Mouse (Mus musculus) left cerebral cortex, adult 9 months (tissue): ENCODE measurements at regions not wholly inside any gene's neighbourhood (a gene's known extent, or its start where the extent isn't known, plus 50 kb on each side); places are given as distances from the start of the nearest gene placed in this dataset.

Experiments used
- DNase-seq, 2 experiments: peaks; one replicate each; pipeline ENCODE4 v3.0.0; 2022; ENCODE audit warnings: low spot score in 2 of 2

GRCm38 (mm10) chr8:30946154-30947065 lies 2482.1 kb upstream of the 5930422O12Rik start:
- DNase-seq = no peak

- no peak for DNase-seq
These were observed 2475.7 kb upstream of the 5930422O12Rik start for GRCm38 (mm10) chr8:30952818-30953217.

- DNase-seq = no peak
These were observed 2468.9 kb upstream of the 5930422O12Rik start for GRCm38 (mm10) chr8:30959436-30960180.

- no peak for DNase-seq
These were observed 2468.0 kb upstream of the 5930422O12Rik start for GRCm38 (mm10) chr8:30960486-30960885.

- DNase-seq = no peak
These were observed 2466.3 kb upstream of the 5930422O12Rik start for GRCm38 (mm10) chr8:30962207-30962606.

- DNase-seq = no peak
These were observed 2445.7 kb upstream of the 5930422O12Rik start for GRCm38 (mm10) chr8:30982814-30983213.

GRCm38 (mm10) chr8:30988051-30988450 lies 2440.5 kb upstream of the 5930422O12Rik start:
- no peak for DNase-seq

- no peak for DNase-seq
These were observed 2429.9 kb upstream of the 5930422O12Rik start for GRCm38 (mm10) chr8:30998657-30999056.

- DNase-seq = peak in 1 of 2 experiments; percentile 23
These were observed 2428.4 kb upstream of the 5930422O12Rik start for GRCm38 (mm10) chr8:31000120-31000519.

GRCm38 (mm10) chr8:31001980-31002730 lies 2426.4 kb upstream of the 5930422O12Rik start:
- DNase-seq = no peak

GRCm38 (mm10) chr8:31008309-31008708 lies 2420.2 kb upstream of the 5930422O12Rik start:
- DNase-seq = peak in 1 of 2 experiments; percentile 55

GRCm38 (mm10) chr8:31012068-31012467 lies 2416.4 kb upstream of the 5930422O12Rik start:
- DNase-seq = no peak

GRCm38 (mm10) chr8:31031721-31032591 lies 2396.6 kb upstream of the 5930422O12Rik start:
- DNase-seq = peak in 1 of 2 experiments; percentile 60

GRCm38 (mm10) chr8:31033281-31033680 lies 2395.2 kb upstream of the 5930422O12Rik start:
- peak; percentile 55 to 94 for DNase-seq

GRCm38 (mm10) chr8:31036892-31037291 lies 2391.6 kb upstream of the 5930422O12Rik start:
- DNase-seq = no peak
